Mouse (Mus musculus): ENCODE measurements at regions not wholly inside any gene's neighbourhood (a gene's known extent, or its start where the extent isn't known, plus 50 kb on each side); places are given as distances from the start of the nearest gene placed in this dataset.

DNA sequence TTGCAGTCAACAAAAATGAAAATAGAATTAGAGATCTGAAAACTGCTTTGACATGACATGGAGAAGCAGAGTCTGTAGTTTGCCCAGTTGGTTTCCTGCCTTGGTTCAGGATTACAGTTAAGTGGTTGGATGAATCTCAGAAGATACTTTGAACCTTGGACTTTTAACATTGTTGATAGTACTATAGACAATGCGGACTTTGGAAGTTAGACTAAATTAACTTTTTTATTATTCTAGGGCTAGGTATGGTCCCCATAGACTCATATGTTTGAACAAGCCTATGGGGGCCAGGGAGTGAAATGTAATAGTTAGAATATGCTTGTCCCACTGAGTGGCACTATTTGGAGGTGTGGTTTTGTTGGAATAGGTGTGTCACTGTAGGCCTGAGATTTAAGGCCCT is 186.2 kb upstream of the Atxn7l3b start:
- H3K4me2 ChIP-seq (ENCODE audit: insufficient read depth, low read depth, poor library complexity, severe bottlenecking) = no peak overlapping the region
- H3K9me3 ChIP-seq (replicated peaks; ENCODE audit: low read length) = no peaks in the 10 kb centered on the region
- no peak overlapping the region for H3K9ac ChIP-seq (ENCODE audit: insufficient read depth, low read depth)
- DNase-seq (ENCODE audit: extremely low read depth) = no peak
- H3K27ac ChIP-seq (ENCODE audit: insufficient read depth, low read depth) = no peak overlapping the region
- no peak for TF ChIP-seq ZC3H11A (IDR thresholded peaks at IDR 0.05; ENCODE audit: low read depth, low read length)
- no peaks in the 10 kb centered on the region for H3K36me3 ChIP-seq (replicated peaks in 1 of 2; ENCODE audit: control insufficient read depth in 1 of 2, insufficient read depth in 1 of 2, low read length in 1 of 2)
- H3K4me1 ChIP-seq (ENCODE audit: control insufficient read depth in 1 of 2, insufficient read depth in 2 of 2) = no peaks in the 10 kb centered on the region
- dilution Hi-C loops (cut with MboI; ENCODE audit: extremely low pct_ligation_motif_present, extremely low pct_unique_long_range_greater_than_20kb, low sequenced_read_pairs) (no loop called here), in situ Hi-C loops (cut with MboI; ENCODE audit: low pct_ligation_motif_present, low pct_unique_long_range_greater_than_20kb, low sequenced_read_pairs) (no loop called here)
- H3K4me3 ChIP-seq (replicated peaks in 1 of 3; ENCODE audit: low read depth in 2 of 3, low read length in 2 of 3, poor library complexity in 1 of 3) = no peak overlapping the region
- H3K79me2 ChIP-seq (replicated peaks; ENCODE audit: control insufficient read depth, extremely low read depth, insufficient read depth, poor library complexity, severe bottlenecking) = no peaks in the 10 kb centered on the region
- H3K27me3 ChIP-seq (replicated peaks) = no peaks in the 10 kb centered on the region

DNA sequence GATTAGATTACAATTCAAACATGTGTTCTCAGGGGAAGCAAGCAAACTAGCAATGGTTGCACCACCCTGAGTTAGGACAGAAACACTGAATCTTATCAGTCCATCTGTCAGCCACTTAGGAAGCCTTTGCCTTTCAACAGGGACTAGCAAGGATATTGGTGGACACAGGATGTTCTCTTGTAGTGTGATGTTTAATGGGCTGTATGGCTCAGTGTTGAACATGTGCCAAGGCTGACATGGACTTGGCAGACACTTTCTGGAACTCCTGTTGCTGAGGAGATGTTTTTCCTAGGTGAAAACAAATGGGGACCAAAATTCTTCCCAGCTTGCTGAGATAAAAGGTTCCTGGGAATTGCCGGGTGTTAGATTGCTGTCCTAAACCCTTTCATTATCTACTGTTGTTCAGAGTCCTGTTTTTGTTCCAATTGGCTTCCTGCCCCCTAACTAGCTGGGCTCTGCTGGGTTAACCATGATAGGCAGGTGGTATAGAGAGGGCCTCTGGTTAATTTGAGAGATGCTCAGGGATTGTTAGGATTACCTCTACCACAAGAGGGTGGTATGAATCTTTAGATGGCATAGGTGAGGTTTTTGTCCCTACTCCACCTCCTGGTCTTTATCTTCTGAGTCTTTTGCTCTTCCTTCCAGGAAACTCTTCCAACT is 177.1 kb upstream of the Atxn7l3b start:
- 0 out of 2 replicates have a peak, but pooled peaks cover 2% of the 10 kb centered on the region for H3K79me2 ChIP-seq (replicated peaks; ENCODE audit: control insufficient read depth, extremely low read depth, insufficient read depth, poor library complexity, severe bottlenecking)
- peak; percentile 16 for DNase-seq (ENCODE audit: extremely low read depth)
- H3K36me3 ChIP-seq (replicated peaks in 1 of 2; ENCODE audit: control insufficient read depth in 1 of 2, insufficient read depth in 1 of 2, low read length in 1 of 2) = no peaks in the 10 kb centered on the region
- H3K4me1 ChIP-seq (ENCODE audit: control insufficient read depth in 1 of 2, insufficient read depth in 2 of 2) = no peaks in the 10 kb centered on the region
- TF ChIP-seq TCF12 (IDR thresholded peaks at IDR 0.05; ENCODE audit: low read depth, low read length) = no peak
- peak; percentile 17 to 46; a peak in 2 of 4 replicates for TF ChIP-seq CTCF (conservative IDR thresholded peaks at IDR 0.05 in 1 of 2, IDR thresholded peaks at IDR 0.05 in 1 of 2; ENCODE audit: low read depth in 2 of 2, low read length in 2 of 2)
- peak; percentile 56 for TF ChIP-seq RAD21 (IDR thresholded peaks at IDR 0.05; ENCODE audit: low read depth, low read length)
- no peak overlapping the region for H3K9ac ChIP-seq (ENCODE audit: insufficient read depth, low read depth)
- no peak overlapping the region for H3K4me3 ChIP-seq (replicated peaks in 1 of 3; ENCODE audit: low read depth in 2 of 3, low read length in 2 of 3, poor library complexity in 1 of 3)
- H3K9me3 ChIP-seq (replicated peaks; ENCODE audit: low read length) = no peaks in the 10 kb centered on the region
- no peak overlapping the region for H3K4me2 ChIP-seq (ENCODE audit: insufficient read depth, low read depth, poor library complexity, severe bottlenecking)
- dilution Hi-C loops (cut with MboI; ENCODE audit: extremely low pct_ligation_motif_present, extremely low pct_unique_long_range_greater_than_20kb, low sequenced_read_pairs) = no loop called here
- no peak overlapping the region for H3K27ac ChIP-seq (ENCODE audit: insufficient read depth, low read depth)
- in situ Hi-C loops (cut with MboI; ENCODE audit: low pct_ligation_motif_present, low pct_unique_long_range_greater_than_20kb, low sequenced_read_pairs) = no loop called here
- no peaks in the 10 kb centered on the region for H3K27me3 ChIP-seq (replicated peaks)

DNA sequence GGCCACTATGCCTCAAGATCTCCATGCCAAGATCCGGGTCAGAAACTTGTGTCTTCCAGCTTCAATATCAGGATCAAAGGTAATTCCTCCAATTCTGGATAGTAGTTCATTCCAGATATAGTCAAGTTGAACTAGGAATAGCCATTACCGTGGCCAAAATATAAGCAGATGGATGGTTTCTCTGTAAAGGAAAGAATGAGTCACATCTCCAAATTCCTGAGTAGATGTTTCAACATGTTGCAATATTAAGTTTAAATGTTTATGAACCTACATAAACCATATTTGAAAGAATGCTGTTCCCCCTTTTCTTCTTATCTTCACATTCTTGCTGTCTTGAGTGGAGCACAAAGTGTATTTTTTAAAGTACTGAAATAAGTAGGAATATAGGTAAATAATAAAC is 176.5 kb upstream of the Atxn7l3b start:
- H3K4me3 ChIP-seq (replicated peaks in 1 of 3; ENCODE audit: low read depth in 2 of 3, low read length in 2 of 3, poor library complexity in 1 of 3) = no peak overlapping the region
- no peaks in the 10 kb centered on the region for H3K9me3 ChIP-seq (replicated peaks; ENCODE audit: low read length)
- H3K79me2 ChIP-seq (replicated peaks; ENCODE audit: control insufficient read depth, extremely low read depth, insufficient read depth, poor library complexity, severe bottlenecking) = 0 out of 2 replicates have a peak, but pooled peaks cover 2% of the 10 kb centered on the region
- in situ Hi-C loops (cut with MboI; ENCODE audit: low pct_ligation_motif_present, low pct_unique_long_range_greater_than_20kb, low sequenced_read_pairs) = no loop called here
- no peak overlapping the region for H3K27ac ChIP-seq (ENCODE audit: insufficient read depth, low read depth)
- dilution Hi-C loops (cut with MboI; ENCODE audit: extremely low pct_ligation_motif_present, extremely low pct_unique_long_range_greater_than_20kb, low sequenced_read_pairs) = no loop called here
- H3K9ac ChIP-seq (ENCODE audit: insufficient read depth, low read depth) = no peak overlapping the region
- no peaks in the 10 kb centered on the region for H3K36me3 ChIP-seq (replicated peaks in 1 of 2; ENCODE audit: control insufficient read depth in 1 of 2, insufficient read depth in 1 of 2, low read length in 1 of 2)
- TF ChIP-seq E2F4 (IDR thresholded peaks at IDR 0.05; ENCODE audit: insufficient replicate concordance, low read depth, low read length) (no peak), MAX (IDR thresholded peaks at IDR 0.05; ENCODE audit: low read length) (no peak), NRF1 (IDR thresholded peaks at IDR 0.05; ENCODE audit: low read depth, low read length) (no peak), RCOR1 (conservative IDR thresholded peaks at IDR 0.05; ENCODE audit: low read depth, low read length) (no peak), RAD21 (IDR thresholded peaks at IDR 0.05; ENCODE audit: low read depth, low read length) (no peak), TBP (conservative IDR thresholded peaks at IDR 0.05; ENCODE audit: low read depth, low read length) (no peak), MAFK (IDR thresholded peaks at IDR 0.05; ENCODE audit: insufficient replicate concordance, low read length) (no peak), UBTF (IDR thresholded peaks at IDR 0.05; ENCODE audit: low read depth, low read length) (no peak), ELF1 (IDR thresholded peaks at IDR 0.05; ENCODE audit: low read depth, low read length) (no peak), ZMIZ1 (IDR thresholded peaks at IDR 0.05; ENCODE audit: low read depth, low read length) (no peak), CHD2 (IDR thresholded peaks at IDR 0.05; ENCODE audit: low read length) (no peak), KAT2A (IDR thresholded peaks at IDR 0.05; ENCODE audit: insufficient replicate concordance, low read length) (no peak), ZKSCAN1 (IDR thresholded peaks at IDR 0.05; ENCODE audit: borderline replicate concordance, low read depth, low read length) (no peak), USF1 (IDR thresholded peaks at IDR 0.05; ENCODE audit: low read depth, low read length) (no peak), SMC3 (IDR thresholded peaks at IDR 0.05; ENCODE audit: low read depth, low read length) (no peak)
- no peaks in the 10 kb centered on the region for H3K27me3 ChIP-seq (replicated peaks)
- no peak overlapping the region for H3K4me2 ChIP-seq (ENCODE audit: insufficient read depth, low read depth, poor library complexity, severe bottlenecking)
- no peaks in the 10 kb centered on the region for H3K4me1 ChIP-seq (ENCODE audit: control insufficient read depth in 1 of 2, insufficient read depth in 2 of 2)
- no peak for DNase-seq (ENCODE audit: extremely low read depth)

Data from CH12.LX (cell line).